Mouse (Mus musculus): ENCODE measurements at regions not wholly inside any gene's neighbourhood (a gene's known extent, or its start where the extent isn't known, plus 50 kb on each side); places are given as distances from the start of the nearest gene placed in this dataset.

- Histone ChIP-seq H3K9ac (replicated peaks; ENCODE audit: low read length) (no peak overlapping the region), H3K27me3 (ENCODE audit: insufficient read depth, low read length) (no peaks in the 10 kb centered on the region), H3K4me3 (ENCODE audit: low read length) (no peak overlapping the region), H3K9me3 (ENCODE audit: low read length) (no peaks in the 10 kb centered on the region), H3K36me3 (ENCODE audit: insufficient read depth, low read length) (no peaks in the 10 kb centered on the region), H3K4me2 (replicated peaks; ENCODE audit: low read depth, low read length) (no peak overlapping the region), H3K4me1 (ENCODE audit: insufficient read depth, low read length) (no peaks in the 10 kb centered on the region), H3K27ac (ENCODE audit: low read length) (no peak overlapping the region)
- no peak for ATAC-seq (ENCODE audit: low FRiP score, low TSS enrichment)
- 83% methylated on average over 3 of the region's 3 CpGs for WGBS
Observed at GRCm38 (mm10) chr4:75589901-75590300, 311.8 kb upstream of the Dmac1 start.

- Histone ChIP-seq H3K9me3 (ENCODE audit: low read length) (no peaks in the 10 kb centered on the region), H3K4me3 (ENCODE audit: low read length) (no peak overlapping the region), H3K36me3 (ENCODE audit: insufficient read depth, low read length) (no peaks in the 10 kb centered on the region), H3K4me2 (replicated peaks; ENCODE audit: low read depth, low read length) (no peak overlapping the region), H3K27me3 (ENCODE audit: insufficient read depth, low read length) (no peaks in the 10 kb centered on the region), H3K9ac (replicated peaks; ENCODE audit: low read length) (no peak overlapping the region), H3K4me1 (ENCODE audit: insufficient read depth, low read length) (no peaks in the 10 kb centered on the region), H3K27ac (ENCODE audit: low read length) (no peak overlapping the region)
- 69% methylated on average over 6 of the region's 6 CpGs for WGBS
- no peak for ATAC-seq (ENCODE audit: low FRiP score, low TSS enrichment)
Observed at GRCm38 (mm10) chr4:75588095-75588875, 310.2 kb upstream of the Dmac1 start.

GRCm38 (mm10) chr4:75579865-75580264 lies 301.8 kb upstream of the Dmac1 start:
- H3K36me3 ChIP-seq (ENCODE audit: insufficient read depth, low read length) = no peaks in the 10 kb centered on the region
- no peaks in the 10 kb centered on the region for H3K27me3 ChIP-seq (ENCODE audit: insufficient read depth, low read length)
- H3K4me2 ChIP-seq (replicated peaks; ENCODE audit: low read depth, low read length) = no peak overlapping the region
- H3K9ac ChIP-seq (replicated peaks; ENCODE audit: low read length) = no peak overlapping the region
- no peak for ATAC-seq (ENCODE audit: low FRiP score, low TSS enrichment)
- H3K4me3 ChIP-seq (ENCODE audit: low read length) = no peak overlapping the region
- no peaks in the 10 kb centered on the region for H3K9me3 ChIP-seq (ENCODE audit: low read length)
- no peak overlapping the region for H3K27ac ChIP-seq (ENCODE audit: low read length)
- 73% methylated on average over 1 of the region's 1 CpGs for WGBS
- H3K4me1 ChIP-seq (ENCODE audit: insufficient read depth, low read length) = no peaks in the 10 kb centered on the region

DNA sequence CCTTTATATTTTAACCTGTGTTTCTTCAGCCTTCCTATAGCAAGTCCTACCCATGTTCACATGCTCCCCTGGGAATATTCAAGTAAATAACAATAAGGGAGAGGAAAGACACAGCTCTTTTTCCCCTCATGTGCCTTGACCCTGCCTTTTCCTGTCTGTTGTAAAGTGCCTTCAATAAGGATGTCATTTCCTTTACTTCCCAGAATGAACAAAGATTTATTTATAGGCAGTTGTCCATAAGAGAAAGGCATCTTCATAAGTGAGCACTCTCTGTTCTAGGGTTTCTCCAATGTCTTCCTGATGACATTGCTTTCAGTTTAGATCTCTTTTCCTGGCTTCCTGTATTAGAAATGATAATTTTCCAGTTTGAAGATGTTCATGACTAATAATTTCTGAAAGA lies 294.5 kb upstream of the Dmac1 start:
- Histone ChIP-seq H3K4me3 (ENCODE audit: low read length) (no peak overlapping the region), H3K36me3 (ENCODE audit: insufficient read depth, low read length) (no peaks in the 10 kb centered on the region), H3K27me3 (ENCODE audit: insufficient read depth, low read length) (no peaks in the 10 kb centered on the region), H3K9me3 (ENCODE audit: low read length) (no peaks in the 10 kb centered on the region), H3K9ac (replicated peaks; ENCODE audit: low read length) (no peak overlapping the region), H3K4me2 (replicated peaks; ENCODE audit: low read depth, low read length) (no peak overlapping the region), H3K27ac (ENCODE audit: low read length) (no peak overlapping the region), H3K4me1 (ENCODE audit: insufficient read depth, low read length) (no peaks in the 10 kb centered on the region)
- no peak for ATAC-seq (ENCODE audit: low FRiP score, low TSS enrichment)

- no peaks in the 10 kb centered on the region for H3K4me1 ChIP-seq (ENCODE audit: insufficient read depth, low read length)
- no peak for ATAC-seq (ENCODE audit: low FRiP score, low TSS enrichment)
- WGBS = 73% methylated on average over 2 of the region's 2 CpGs
Observed at GRCm38 (mm10) chr4:75567630-75568029, 289.5 kb upstream of the Dmac1 start.

GRCm38 (mm10) chr4:75562480-75562879 lies 284.4 kb upstream of the Dmac1 start:
- no peak for ATAC-seq (ENCODE audit: low FRiP score, low TSS enrichment)
- Histone ChIP-seq H3K9ac (replicated peaks; ENCODE audit: low read length) (no peak overlapping the region), H3K4me2 (replicated peaks; ENCODE audit: low read depth, low read length) (no peak overlapping the region), H3K27ac (ENCODE audit: low read length) (no peak overlapping the region), H3K4me1 (ENCODE audit: insufficient read depth, low read length) (no peaks in the 10 kb centered on the region), H3K4me3 (ENCODE audit: low read length) (no peak overlapping the region), H3K27me3 (ENCODE audit: insufficient read depth, low read length) (no peaks in the 10 kb centered on the region), H3K9me3 (ENCODE audit: low read length) (no peaks in the 10 kb centered on the region), H3K36me3 (ENCODE audit: insufficient read depth, low read length) (no peaks in the 10 kb centered on the region)
- WGBS = 11% methylated on average over 4 of the region's 4 CpGs

More at GRCm38 (mm10) chr4:75567630-75568029, 289.5 kb upstream of the Dmac1 start:
- no peaks in the 10 kb centered on the region for H3K27me3 ChIP-seq (ENCODE audit: insufficient read depth, low read length)
- no peak overlapping the region for H3K4me3 ChIP-seq (ENCODE audit: low read length)
- H3K36me3 ChIP-seq (ENCODE audit: insufficient read depth, low read length) = no peaks in the 10 kb centered on the region
- no peak overlapping the region for H3K9ac ChIP-seq (replicated peaks; ENCODE audit: low read length)
- no peak overlapping the region for H3K4me2 ChIP-seq (replicated peaks; ENCODE audit: low read depth, low read length)
- H3K27ac ChIP-seq (ENCODE audit: low read length) = no peak overlapping the region
- H3K9me3 ChIP-seq (ENCODE audit: low read length) = no peaks in the 10 kb centered on the region

DNA sequence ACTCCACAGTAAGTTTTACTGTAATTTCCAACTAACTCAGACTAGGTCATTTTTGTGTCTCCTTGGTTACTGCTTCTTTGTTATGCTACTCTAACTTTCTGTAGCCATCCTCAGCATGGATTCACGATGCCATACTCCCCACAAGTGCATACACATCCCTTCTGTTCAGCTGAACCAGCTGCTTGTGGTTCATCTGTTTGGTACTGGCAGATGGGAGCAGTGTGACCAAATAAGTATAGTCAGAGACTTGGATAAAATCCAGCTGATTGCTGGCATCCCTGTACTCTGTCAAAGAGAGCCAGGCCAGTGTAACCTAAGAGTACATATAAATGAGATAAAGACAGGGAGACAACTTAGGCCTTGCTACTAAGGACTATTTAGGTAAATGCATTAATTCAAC lies 283.7 kb upstream of the Dmac1 start:
- WGBS = 63% methylated on average over 1 of the region's 1 CpGs
- Histone ChIP-seq H3K27ac (ENCODE audit: low read length) (no peak overlapping the region), H3K4me1 (ENCODE audit: insufficient read depth, low read length) (no peaks in the 10 kb centered on the region), H3K4me3 (ENCODE audit: low read length) (no peak overlapping the region), H3K4me2 (replicated peaks; ENCODE audit: low read depth, low read length) (no peak overlapping the region), H3K36me3 (ENCODE audit: insufficient read depth, low read length) (no peaks in the 10 kb centered on the region), H3K9ac (replicated peaks; ENCODE audit: low read length) (no peak overlapping the region), H3K27me3 (ENCODE audit: insufficient read depth, low read length) (no peaks in the 10 kb centered on the region), H3K9me3 (ENCODE audit: low read length) (no peaks in the 10 kb centered on the region)
- ATAC-seq (ENCODE audit: low FRiP score, low TSS enrichment) = no peak

DNA sequence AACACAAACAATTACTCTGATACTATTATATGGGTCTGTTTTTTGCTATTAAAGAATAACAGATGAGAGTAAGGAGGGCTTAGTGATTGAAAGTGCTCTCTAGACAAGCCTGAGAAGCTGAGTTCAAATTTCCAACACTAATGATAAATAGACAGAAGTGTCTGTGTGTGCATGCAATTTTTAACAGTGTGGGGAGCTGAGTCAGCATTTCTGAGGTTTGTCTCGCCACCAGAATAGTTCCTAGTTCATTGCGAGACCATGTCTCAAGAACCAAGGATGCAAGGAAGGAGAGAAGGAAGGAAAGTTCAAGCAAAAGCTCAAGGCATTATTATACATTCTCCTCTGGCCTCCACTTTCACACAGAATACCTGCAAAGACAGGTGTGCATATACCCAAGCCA lies 259.7 kb upstream of the Dmac1 start:
- no peak for ATAC-seq (ENCODE audit: low FRiP score, low TSS enrichment)
- no peaks in the 10 kb centered on the region for H3K36me3 ChIP-seq (ENCODE audit: insufficient read depth, low read length)
- H3K9ac ChIP-seq (replicated peaks; ENCODE audit: low read length) = no peak overlapping the region
- no peak overlapping the region for H3K4me2 ChIP-seq (replicated peaks; ENCODE audit: low read depth, low read length)
- H3K9me3 ChIP-seq (ENCODE audit: low read length) = no peaks in the 10 kb centered on the region
- H3K27me3 ChIP-seq (ENCODE audit: insufficient read depth, low read length) = no peaks in the 10 kb centered on the region
- no peak overlapping the region for H3K4me3 ChIP-seq (ENCODE audit: low read length)
- no peaks in the 10 kb centered on the region for H3K4me1 ChIP-seq (ENCODE audit: insufficient read depth, low read length)
- H3K27ac ChIP-seq (ENCODE audit: low read length) = no peak overlapping the region
- WGBS = 80% methylated on average over 2 of the region's 2 CpGs

GRCm38 (mm10) chr4:75535067-75535466 lies 257.0 kb upstream of the Dmac1 start:
- Histone ChIP-seq H3K9ac (replicated peaks; ENCODE audit: low read length) (no peak overlapping the region), H3K27me3 (ENCODE audit: insufficient read depth, low read length) (no peaks in the 10 kb centered on the region), H3K27ac (ENCODE audit: low read length) (no peak overlapping the region), H3K9me3 (ENCODE audit: low read length) (no peaks in the 10 kb centered on the region), H3K36me3 (ENCODE audit: insufficient read depth, low read length) (no peaks in the 10 kb centered on the region), H3K4me3 (ENCODE audit: low read length) (no peak overlapping the region), H3K4me2 (replicated peaks; ENCODE audit: low read depth, low read length) (no peak overlapping the region), H3K4me1 (ENCODE audit: insufficient read depth, low read length) (no peaks in the 10 kb centered on the region)
- 92% methylated on average over 7 of the region's 7 CpGs for WGBS
- no peak for ATAC-seq (ENCODE audit: low FRiP score, low TSS enrichment)

GRCm38 (mm10) chr4:75529607-75530006 lies 251.5 kb upstream of the Dmac1 start:
- ATAC-seq (ENCODE audit: low FRiP score, low TSS enrichment) = no peak
- no peaks in the 10 kb centered on the region for H3K27me3 ChIP-seq (ENCODE audit: insufficient read depth, low read length)
- 81% methylated on average over 2 of the region's 2 CpGs for WGBS
- H3K36me3 ChIP-seq (ENCODE audit: insufficient read depth, low read length) = no peaks in the 10 kb centered on the region
- H3K27ac ChIP-seq (ENCODE audit: low read length) = no peak overlapping the region
- no peak overlapping the region for H3K4me3 ChIP-seq (ENCODE audit: low read length)
- no peaks in the 10 kb centered on the region for H3K4me1 ChIP-seq (ENCODE audit: insufficient read depth, low read length)
- H3K9ac ChIP-seq (replicated peaks; ENCODE audit: low read length) = no peak overlapping the region
- H3K4me2 ChIP-seq (replicated peaks; ENCODE audit: low read depth, low read length) = no peak overlapping the region
- no peaks in the 10 kb centered on the region for H3K9me3 ChIP-seq (ENCODE audit: low read length)
